Mouse (Mus musculus): ENCODE measurements around the gene BC147527. TPM values are rescaled to one million over a fixed set of nuclear protein-coding genes. Genes with fewer than 3 reads are reported as not detected.
"Not testable (repeated sequence)": the region's sequence is repeated elsewhere in the genome, so short reads cannot be mapped to it uniquely, and the experiment has no call there.

Gene BC147527
- total RNA-seq (2014; rRNA removed) (not detected in 2 replicates), polyA plus RNA-seq (2015; fragmentation: Nextera tagmentation; extraction: Ambion mirVana) (not detected in 2 replicates)

DNA sequence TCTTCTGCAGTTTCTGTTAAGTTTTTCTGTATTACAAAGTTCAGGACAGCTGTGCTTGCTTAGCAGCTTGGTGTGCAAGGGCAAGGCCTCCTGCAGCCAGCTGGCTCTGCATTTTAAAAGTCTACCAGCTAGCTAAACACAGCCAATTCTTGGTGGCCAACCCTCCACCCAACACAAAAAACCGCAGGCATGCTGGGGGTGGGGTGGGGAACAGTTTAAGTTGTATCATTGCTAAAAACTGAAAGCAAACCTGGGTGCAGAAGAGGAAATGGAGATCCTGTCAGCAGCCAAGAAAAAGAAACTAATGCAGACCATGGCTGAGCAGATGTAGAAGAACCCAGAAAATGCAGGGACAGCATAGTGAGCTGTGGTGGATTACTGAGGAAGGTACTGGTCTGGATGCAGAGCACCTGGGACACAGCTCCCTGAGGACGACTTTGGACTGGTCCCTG is at the start of gene BC147527:
BC147527 (plus strand) TSS at position 402 of the 452 bp plus-strand sequence.
- no peak for TF ChIP-seq CTCF (IDR thresholded peaks at IDR 0.05)
- DNase-seq (ENCODE audit: low spot score) = no peak
- no peaks in the 10 kb centered on the region for H3K27me3 ChIP-seq (ENCODE audit: insufficient read depth, low read length)
- H3K9me3 ChIP-seq (ENCODE audit: low read length) = no peaks in the 10 kb centered on the region
- H3K4me1 ChIP-seq (ENCODE audit: insufficient read depth, low read length) = no peaks in the 10 kb centered on the region
- H3K4me3 ChIP-seq (ENCODE audit: low read depth, low read length) = no peak within 1 kb of the TSS
- H3K4me2 ChIP-seq (ENCODE audit: low read depth, low read length, poor library complexity, severe bottlenecking) = no peak within 1 kb of the TSS
- H3K27ac ChIP-seq (ENCODE audit: low read depth, low read length) = no peak within 1 kb of the TSS
- no peaks in the 10 kb centered on the region for H3K36me3 ChIP-seq (ENCODE audit: insufficient read depth, low read length)
- 60% methylated on average over 2 of the region's 2 CpGs for WGBS
- no peak within 1 kb of the TSS for H3K9ac ChIP-seq (replicated peaks; ENCODE audit: low read length, poor library complexity, severe bottlenecking)
- ATAC-seq (ENCODE audit: low FRiP score) = no peak

DNA sequence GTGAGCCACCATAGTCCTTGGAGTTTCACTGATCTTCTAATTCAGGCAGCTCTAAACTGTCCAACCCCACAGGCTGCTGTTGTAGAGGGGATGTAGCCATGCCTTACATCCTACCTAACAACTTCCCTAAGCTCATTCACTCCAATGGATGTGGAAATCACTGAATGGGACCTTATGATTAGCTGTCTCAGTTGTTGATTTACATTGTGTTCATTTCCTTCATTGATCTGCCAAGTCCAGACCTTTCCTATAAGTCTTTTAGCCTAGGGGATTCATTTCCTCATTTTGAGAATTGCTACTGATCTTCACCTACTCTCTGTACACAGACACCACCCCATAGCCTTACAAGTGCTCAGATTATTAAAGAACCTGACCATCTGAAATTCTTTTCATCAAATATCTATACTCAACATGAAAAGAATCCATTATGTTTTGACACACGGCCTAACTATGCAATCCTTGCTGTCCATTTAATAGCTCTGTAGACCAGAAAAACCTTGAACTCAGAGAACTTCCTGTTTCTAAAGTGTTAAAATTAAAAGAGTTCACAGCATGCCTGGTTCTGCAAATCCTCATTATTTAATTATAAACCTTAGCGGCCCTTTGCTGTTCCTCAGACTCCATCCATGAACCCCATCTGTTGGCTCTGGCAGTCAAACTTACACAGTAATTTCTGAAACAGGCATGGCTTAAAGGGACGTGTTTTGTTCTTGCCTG is 48.8 kb upstream of the BC147527 start:
- H3K27me3 ChIP-seq (ENCODE audit: insufficient read depth, low read length); H3K4me2 ChIP-seq (ENCODE audit: low read depth, low read length, poor library complexity, severe bottlenecking); ATAC-seq (ENCODE audit: low FRiP score); H3K9me3 ChIP-seq (ENCODE audit: low read length); H3K4me3 ChIP-seq (ENCODE audit: low read depth, low read length); DNase-seq (ENCODE audit: low spot score); H3K27ac ChIP-seq (ENCODE audit: low read depth, low read length); H3K36me3 ChIP-seq (ENCODE audit: insufficient read depth, low read length); H3K9ac ChIP-seq (replicated peaks; ENCODE audit: low read length, poor library complexity, severe bottlenecking); H3K4me1 ChIP-seq (ENCODE audit: insufficient read depth, low read length): not testable (repeated sequence)
- 85% methylated on average over 2 of the region's 3 CpGs for WGBS

DNA sequence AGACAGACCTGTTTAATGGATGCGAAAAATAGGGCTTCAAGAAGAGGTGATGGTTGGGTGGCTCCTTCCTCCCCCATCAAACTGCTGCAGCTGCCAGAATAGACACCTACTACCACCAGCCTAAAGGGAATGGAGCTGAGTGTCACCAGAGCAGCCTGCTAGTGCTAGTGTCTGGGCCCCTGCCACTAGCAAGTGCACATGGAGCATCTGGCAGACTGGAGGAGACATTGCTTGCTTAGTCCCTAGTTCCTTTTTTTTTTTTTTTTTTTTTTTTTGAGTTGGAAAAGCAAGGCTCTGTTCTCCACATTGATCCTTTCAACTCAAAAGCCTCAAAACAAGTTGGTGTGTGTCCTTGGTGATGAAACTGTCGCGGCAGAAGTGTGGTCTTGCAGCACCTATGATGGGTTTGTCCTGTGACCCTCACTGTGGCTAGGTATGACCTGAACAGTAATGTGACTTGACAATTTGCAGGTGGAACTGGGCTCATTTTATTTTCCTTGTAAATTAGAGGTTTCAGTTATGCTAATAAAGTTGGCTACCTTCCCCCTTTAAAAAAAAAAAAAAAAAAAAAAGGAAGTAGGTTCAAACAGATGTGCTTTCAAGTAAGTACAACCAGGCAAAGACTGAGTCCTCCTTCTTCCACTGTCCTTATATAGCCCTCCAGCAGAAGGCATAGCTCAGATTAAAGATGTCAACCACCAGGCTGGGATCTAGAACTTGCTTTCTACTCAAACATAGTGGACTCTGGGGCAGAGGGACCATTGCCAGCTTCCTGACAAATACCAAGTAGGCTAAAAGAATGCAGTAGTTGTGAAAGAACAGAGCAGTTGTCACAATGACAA is 41.2 kb upstream of the BC147527 start:
- H3K27ac ChIP-seq (ENCODE audit: low read depth, low read length) = not testable (repeated sequence)

DNA sequence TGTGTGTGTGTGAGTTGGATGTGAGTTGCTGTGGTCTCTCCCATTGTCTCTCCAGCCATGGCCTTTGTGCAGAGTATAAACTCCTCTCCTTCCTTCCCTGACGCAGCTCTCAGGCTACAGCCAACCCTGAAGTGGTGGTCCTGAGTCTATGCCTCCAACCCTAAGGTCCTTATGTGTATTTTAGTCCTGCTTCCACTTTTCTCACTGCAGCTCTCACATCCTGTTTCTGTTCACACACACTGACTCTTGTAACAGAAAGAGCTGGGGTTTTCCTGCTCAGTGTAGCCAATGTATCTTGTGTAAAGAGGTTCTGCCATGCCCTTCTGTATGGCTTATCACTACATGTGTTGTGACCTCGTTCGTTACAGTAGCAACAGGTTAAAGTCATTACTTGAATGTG is 40.5 kb upstream of the BC147527 start:
- not testable (repeated sequence) for H3K27me3 ChIP-seq (ENCODE audit: insufficient read depth, low read length); ATAC-seq (ENCODE audit: low FRiP score); DNase-seq (ENCODE audit: low spot score); H3K4me1 ChIP-seq (ENCODE audit: insufficient read depth, low read length); H3K4me2 ChIP-seq (ENCODE audit: low read depth, low read length, poor library complexity, severe bottlenecking); H3K9ac ChIP-seq (replicated peaks; ENCODE audit: low read length, poor library complexity, severe bottlenecking); H3K27ac ChIP-seq (ENCODE audit: low read depth, low read length); H3K9me3 ChIP-seq (ENCODE audit: low read length); H3K4me3 ChIP-seq (ENCODE audit: low read depth, low read length); H3K36me3 ChIP-seq (ENCODE audit: insufficient read depth, low read length)
- 76% methylated on average over 3 of the region's 3 CpGs for WGBS

More for the DNA sequence above, 41.2 kb upstream of the BC147527 start:
- not testable (repeated sequence) for ATAC-seq (ENCODE audit: low FRiP score); H3K9me3 ChIP-seq (ENCODE audit: low read length); H3K4me1 ChIP-seq (ENCODE audit: insufficient read depth, low read length); H3K36me3 ChIP-seq (ENCODE audit: insufficient read depth, low read length); H3K4me2 ChIP-seq (ENCODE audit: low read depth, low read length, poor library complexity, severe bottlenecking); H3K9ac ChIP-seq (replicated peaks; ENCODE audit: low read length, poor library complexity, severe bottlenecking); H3K4me3 ChIP-seq (ENCODE audit: low read depth, low read length); DNase-seq (ENCODE audit: low spot score); H3K27me3 ChIP-seq (ENCODE audit: insufficient read depth, low read length)
- 91% methylated on average over 3 of the region's 3 CpGs for WGBS

DNA sequence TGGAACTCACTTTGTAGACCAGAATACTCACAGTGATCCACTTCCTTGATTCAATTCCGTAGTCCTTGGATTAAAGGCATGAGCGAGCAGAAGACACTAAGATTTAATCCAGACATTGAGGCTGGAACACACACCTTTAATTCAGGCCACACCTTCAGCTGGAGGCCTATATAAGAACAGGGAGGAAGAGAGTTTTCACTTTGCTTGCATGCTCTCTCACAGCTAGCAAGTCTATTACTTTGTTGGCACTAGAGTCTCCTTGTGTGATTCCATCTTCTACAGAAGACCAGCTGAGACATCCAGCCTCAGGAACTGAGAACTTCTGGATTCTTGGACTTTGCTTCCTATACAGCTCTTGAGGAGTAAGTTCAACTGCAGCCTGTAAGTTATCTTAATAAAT is 37.3 kb upstream of the BC147527 start, which contains the start of gene AF067061:
AF067061 (plus strand) TSS at position 245 of the 400 bp plus-strand sequence.
- H3K9me3 ChIP-seq (ENCODE audit: low read length); H3K27me3 ChIP-seq (ENCODE audit: insufficient read depth, low read length); H3K9ac ChIP-seq (replicated peaks; ENCODE audit: low read length, poor library complexity, severe bottlenecking); H3K4me2 ChIP-seq (ENCODE audit: low read depth, low read length, poor library complexity, severe bottlenecking); H3K4me1 ChIP-seq (ENCODE audit: insufficient read depth, low read length); DNase-seq (ENCODE audit: low spot score); ATAC-seq (ENCODE audit: low FRiP score); H3K36me3 ChIP-seq (ENCODE audit: insufficient read depth, low read length); H3K4me3 ChIP-seq (ENCODE audit: low read depth, low read length); H3K27ac ChIP-seq (ENCODE audit: low read depth, low read length): not testable (repeated sequence)
- 81% methylated on average over 2 of the region's 2 CpGs for whole genome bisulfite sequencing

DNA sequence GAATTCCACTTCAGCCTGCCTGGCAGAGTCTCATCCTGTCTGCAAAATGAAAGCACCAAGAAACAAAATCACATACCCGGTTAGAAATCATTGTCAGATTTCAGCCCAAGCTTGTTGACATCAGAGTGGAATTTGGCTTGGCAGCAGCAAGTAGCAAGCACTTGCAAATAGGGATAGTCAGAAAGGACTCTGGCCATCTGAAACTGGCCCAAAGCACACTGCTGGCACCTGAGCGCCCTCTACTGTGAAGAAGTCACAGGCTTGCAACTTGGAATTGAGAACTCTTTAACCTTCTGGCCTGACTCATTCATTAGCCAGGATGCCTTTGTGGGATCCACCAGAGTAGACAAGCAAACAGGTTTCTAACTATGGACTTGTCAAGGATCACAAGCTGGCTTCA is 22.4 kb upstream of the BC147527 start:
- 32% methylated on average over 2 of the region's 2 CpGs for WGBS
- not testable (repeated sequence) for ATAC-seq (ENCODE audit: low FRiP score)

More for the DNA sequence above, 22.4 kb upstream of the BC147527 start:
- not testable (repeated sequence) for DNase-seq (ENCODE audit: low spot score); H3K4me2 ChIP-seq (ENCODE audit: low read depth, low read length, poor library complexity, severe bottlenecking); H3K36me3 ChIP-seq (ENCODE audit: insufficient read depth, low read length); H3K9ac ChIP-seq (replicated peaks; ENCODE audit: low read length, poor library complexity, severe bottlenecking); H3K27ac ChIP-seq (ENCODE audit: low read depth, low read length); H3K27me3 ChIP-seq (ENCODE audit: insufficient read depth, low read length); H3K4me1 ChIP-seq (ENCODE audit: insufficient read depth, low read length); H3K4me3 ChIP-seq (ENCODE audit: low read depth, low read length); H3K9me3 ChIP-seq (ENCODE audit: low read length)
